In genomic region chr16:62407526-62408165, GRCm38 (mm10) we compare ENCODE assay signal across 14 mouse cellular contexts.
DNase-seq lines count a peak whose midpoint lies in the region; ATAC-seq and TF ChIP-seq lines count a peak whose summit lies in the region.
"Had no signal": no experiment of that assay in that cellular context is flagged by ENCODE, and none has a peak within 500 bp of the region (broad histone marks: within the 10 kb centered on the region; RNA-seq: fewer than 3 reads in every experiment).

No protein-coding gene starts in this region.

- TF ChIP-seq CTCF in cortical plate, adult 2 months (IDR thresholded peaks at IDR 0.05; ENCODE audit: extremely low read depth, insufficient read depth, low read length), result no peak

- H3K4me2 ChIP-seq in heart, embryonic 12.5 days, result no peak overlapping the region
- H3K4me2 ChIP-seq: embryonic facial prominence, embryonic 12.5 days had no signal

- H3K9me3 ChIP-seq in heart, embryonic 12.5 days (replicated peaks), result no peaks in the 10 kb centered on the region
- H3K9me3 ChIP-seq: embryonic facial prominence, embryonic 12.5 days had no signal

- no peak for DNase-seq in heart, postnatal 25 days (ENCODE audit: low spot score)
- DNase-seq in left cerebral cortex, adult 11 months (ENCODE audit: low spot score), result peak; percentile 17
- DNase-seq in left cerebral cortex, postnatal 4 days, result no peak
- DNase-seq in left cerebral cortex, adult 8-10 months (ENCODE audit: low spot score in 2 of 2), result peak; percentile 3 to 15
- no peak for DNase-seq in urinary bladder, postnatal 4 days (ENCODE audit: low spot score in 2 of 2)
- no peak for DNase-seq in lung, postnatal 4 days
- DNase-seq: cerebellum, adult 9-11 months; kidney, postnatal 14 days; liver, postnatal 0 days had no signal

- H3K9ac ChIP-seq in heart, embryonic 12.5 days, result no peak overlapping the region
- H3K9ac ChIP-seq: embryonic facial prominence, embryonic 12.5 days; liver, postnatal 0 days had no signal

- no peaks in the 10 kb centered on the region for H3K27me3 ChIP-seq in heart, embryonic 12.5 days (replicated peaks)
- H3K27me3 ChIP-seq: embryonic facial prominence, embryonic 12.5 days had no signal

- no peaks in the 10 kb centered on the region for H3K36me3 ChIP-seq in heart, embryonic 12.5 days
- H3K36me3 ChIP-seq: embryonic facial prominence, embryonic 12.5 days had no signal

- no peak overlapping the region for H3K4me3 ChIP-seq in heart, embryonic 12.5 days
- no peak overlapping the region for H3K4me3 ChIP-seq in cortical plate, adult 2 months (ENCODE audit: insufficient read depth, low read length)
- H3K4me3 ChIP-seq: embryonic facial prominence, embryonic 12.5 days had no signal

- no peak for TF ChIP-seq POLR2A in cortical plate, adult 2 months (IDR thresholded peaks at IDR 0.05; ENCODE audit: extremely low read depth, insufficient read depth, low read length)

- intact Hi-C loops in heart, postnatal 25 days (cut with DNase I), result no loop called here
- intact Hi-C loops in left cerebral cortex, postnatal 4 days (cut with DNase I), result no loop called here

- H3K4me1 ChIP-seq in heart, embryonic 12.5 days (replicated peaks), result peaks cover 2% of the 10 kb centered on the region; the same call in 1 of the 2 replicates
- H3K4me1 ChIP-seq in cortical plate, adult 2 months (ENCODE audit: control insufficient read depth, insufficient read depth, low read length), result no peaks in the 10 kb centered on the region; the same call in 1 of the 2 replicates
- H3K4me1 ChIP-seq: embryonic facial prominence, embryonic 12.5 days had no signal

- no peak overlapping the region for H3K27ac ChIP-seq in heart, embryonic 12.5 days (ENCODE audit: poor library complexity, severe bottlenecking)
- H3K27ac ChIP-seq in cortical plate, adult 2 months (ENCODE audit: insufficient read depth, low read length), result 0 out of 2 replicates have a peak overlapping the region, but pooled peaks have one; percentile 16
- H3K27ac ChIP-seq: embryonic facial prominence, embryonic 12.5 days had no signal

- 34% methylated on average over 3 of the region's 3 CpGs for whole genome bisulfite sequencing in heart, embryonic 12.5 days

- peak; percentile 59; the same call in 1 of the 2 replicates for ATAC-seq in heart, embryonic 12.5 days (ENCODE audit: insufficient number of reproducible peaks, low FRiP score)
- ATAC-seq: CD4-positive, CD25-positive, alpha-beta regulatory T cell, adult 4 months; intestine, embryonic 16.5 days; liver, postnatal 0 days had no signal

Comparison
In these comparisons a context has a peak if more than half of its experiments do, and no peak if none do; other contexts are left out.
1. DNase-seq: peak in left cerebral cortex, adult 11 months (single experiment) and left cerebral cortex, adult 8-10 months (2 of 2); none in heart, postnatal 25 days (single experiment), left cerebral cortex, postnatal 4 days (single experiment), urinary bladder, postnatal 4 days (0 of 2) and lung, postnatal 4 days (0 of 2).